Mouse (Mus musculus) hindbrain, postnatal 0 days (tissue): ENCODE measurements around the gene Ndufaf2. TPM values are rescaled to one million over a fixed set of nuclear protein-coding genes. Genes with fewer than 3 reads are reported as not detected.

Experiments used
- ATAC-seq: fragments of 200-750 bp; cut with Nextera tagmentation; 2 replicates; pipeline ENCODE4 v1.8.0; 2017; ENCODE audit warnings: mild to moderate bottlenecking, moderate TSS enrichment, moderate library complexity
- DNase-seq: peaks from one replicate; pipeline ENCODE4 v3.0.0-alpha.2; 2015; ENCODE audit warnings: low spot score
- H3K27ac ChIP-seq: fragments of 300-500 bp; sonication (generic); 2 replicates; pipeline ENCODE4 v1.5.1; 2014; ENCODE audit warnings: mild to moderate bottlenecking
- H3K27me3 ChIP-seq: fragments of 300-500 bp; sonication (generic); 2 replicates; pipeline ENCODE4 v1.6.1; 2014; ENCODE audit warnings: low read length, mixed read lengths; ENCODE audit not compliant: insufficient read depth
- H3K36me3 ChIP-seq: fragments of 300-500 bp; sonication (generic); 2 replicates; pipeline ENCODE4 v1.6.1; 2014; ENCODE audit warnings: low read length, mixed read lengths; ENCODE audit not compliant: insufficient read depth
- H3K4me1 ChIP-seq: fragments of 300-500 bp; sonication (generic); 2 replicates; pipeline ENCODE4 v1.6.1; 2014; ENCODE audit warnings: antibody characterized with exemption, low read length, mixed read lengths; ENCODE audit not compliant: insufficient read depth
- H3K4me2 ChIP-seq: fragments of 300-500 bp; sonication (generic); 2 replicates; pipeline ENCODE4 v1.6.1; 2014; ENCODE audit warnings: low read depth, mild to moderate bottlenecking, low read length, moderate library complexity, mixed read lengths
- H3K4me3 ChIP-seq: fragments of 300-500 bp; sonication (generic); 2 replicates; pipeline ENCODE4 v1.5.1; 2014; ENCODE audit warnings: low read length
- H3K9ac ChIP-seq: fragments of 300-500 bp; sonication (generic); replicated peaks from 2 replicates; pipeline ENCODE4 v1.6.1; 2014; ENCODE audit warnings: mild to moderate bottlenecking, low read length, moderate library complexity, mixed read lengths
- H3K9me3 ChIP-seq: fragments of 300-500 bp; sonication (generic); 2 replicates; pipeline ENCODE4 v1.6.1; 2016; ENCODE audit warnings: low read length, mixed read lengths
- CTCF ChIP-seq: IDR thresholded peaks from 2 replicates; pipeline ENCODE4 v1.5.1; 2016; ENCODE audit warnings: antibody characterized with exemption, control low read depth, low read depth
- WGBS: fragments of 180-500 bp; shearing (Covaris S2); extraction: QIAGEN DNeasy Blood & Tissue Kit; methylation state at CpG from one replicate; pipeline ENCODE4 v1.1.7; 2014; 5-methylcytosine and 5-hydroxymethylcytosine counted together
- polyA plus RNA-seq: library from polyadenylated mRNA; unstranded; fragments of >200 nt; fragmentation: Nextera tagmentation; extraction: Ambion mirVana; gene quantifications from 2 replicates; pipeline ENCODE4 v1.2.1, GENCODE M21; 2015
- total RNA-seq: library from RNA; depleted of rRNA; stranded (reverse); fragments of >200 nt; gene quantifications from 2 replicates; pipeline ENCODE4 v1.2.3, GENCODE M21; 2014

The Ndufaf2 gene
- total and polyA plus RNA-seq, 2 experiments from 2014 or later, result 8.2 to 74.9 TPM

DNA sequence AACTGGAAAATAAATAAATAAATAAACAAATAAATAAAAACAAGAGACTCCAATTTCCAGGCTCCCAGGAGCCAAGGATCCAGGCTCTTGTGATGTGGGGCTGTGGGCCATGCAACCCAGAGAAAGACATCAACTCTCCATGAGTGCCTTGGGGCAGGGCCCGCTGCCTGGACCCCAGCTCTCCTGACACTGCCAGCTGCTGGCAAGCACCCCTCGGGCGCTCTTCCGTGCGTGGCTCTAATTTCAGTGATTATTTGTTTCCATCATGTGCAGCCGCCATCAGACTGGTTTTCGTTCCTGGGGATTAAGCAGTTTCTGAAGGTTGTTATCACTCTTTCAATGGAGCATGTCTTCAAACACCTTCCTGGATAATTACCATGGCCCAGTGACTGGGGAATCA is 186.6 kb downstream of the Ndufaf2 start:
- 48% methylated on average over 7 of the region's 7 CpGs for WGBS
- Histone ChIP-seq H3K4me1 (0 out of 2 replicates have a peak, but pooled peaks cover 3% of the 10 kb centered on the region), H3K4me2 (no peak overlapping the region), H3K36me3 (no peaks in the 10 kb centered on the region), H3K27ac (no peak overlapping the region), H3K9me3 (no peaks in the 10 kb centered on the region), H3K27me3 (no peaks in the 10 kb centered on the region), H3K9ac (no peak overlapping the region), H3K4me3 (no peak overlapping the region)
- no peak for TF ChIP-seq CTCF
- ATAC-seq, result no peak
- DNase-seq, result no peak

DNA sequence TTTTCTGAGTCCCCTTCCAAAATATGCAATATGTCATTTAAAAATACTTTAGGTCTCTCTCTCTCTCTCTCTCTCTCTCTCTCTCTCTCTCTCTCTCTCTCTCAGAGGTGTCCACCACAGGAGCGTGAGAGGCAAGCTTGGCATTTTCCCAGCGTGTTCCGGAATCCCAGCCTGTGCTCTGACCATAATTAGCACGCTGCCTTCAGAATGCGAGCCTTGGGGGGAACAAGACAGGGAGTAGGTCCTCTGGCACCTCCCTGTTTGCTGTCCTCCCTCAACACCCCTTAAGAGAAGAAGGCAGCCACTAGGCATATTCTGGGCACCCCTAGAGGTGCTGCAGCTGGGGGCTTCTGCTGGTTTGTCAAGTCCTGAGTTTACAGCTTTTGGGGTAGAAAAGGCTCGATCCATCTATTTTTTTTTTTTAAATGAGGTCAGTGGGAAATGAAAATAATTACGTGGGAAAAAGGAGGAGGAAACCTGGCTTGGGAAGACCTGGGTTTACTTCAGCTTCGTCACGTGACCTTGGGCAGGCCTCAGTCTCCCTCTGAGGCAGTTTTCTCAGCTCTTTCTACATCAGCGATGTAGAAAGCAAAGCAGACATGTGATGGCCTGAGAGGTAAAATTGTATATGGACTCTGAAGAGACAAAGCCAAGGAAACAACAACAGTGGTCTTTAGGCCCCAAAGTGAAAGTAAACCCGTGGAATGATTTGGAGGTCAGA is 187.8 kb downstream of the Ndufaf2 start:
- Histone ChIP-seq H3K4me1 (0 out of 2 replicates have a peak, but pooled peaks cover 3% of the 10 kb centered on the region), H3K9ac (no peak overlapping the region), H3K9me3 (no peaks in the 10 kb centered on the region), H3K36me3 (no peaks in the 10 kb centered on the region), H3K27me3 (no peaks in the 10 kb centered on the region), H3K4me3 (no peak overlapping the region), H3K4me2 (peak overlapping the region; percentile 38), H3K27ac (no peak overlapping the region)
- no peak for TF ChIP-seq CTCF
- peak; percentile 45 for DNase-seq
- ATAC-seq, result peak; percentile 35; the same call in 1 of the 2 replicates
- WGBS, result 51% methylated on average over 11 of the region's 11 CpGs

DNA sequence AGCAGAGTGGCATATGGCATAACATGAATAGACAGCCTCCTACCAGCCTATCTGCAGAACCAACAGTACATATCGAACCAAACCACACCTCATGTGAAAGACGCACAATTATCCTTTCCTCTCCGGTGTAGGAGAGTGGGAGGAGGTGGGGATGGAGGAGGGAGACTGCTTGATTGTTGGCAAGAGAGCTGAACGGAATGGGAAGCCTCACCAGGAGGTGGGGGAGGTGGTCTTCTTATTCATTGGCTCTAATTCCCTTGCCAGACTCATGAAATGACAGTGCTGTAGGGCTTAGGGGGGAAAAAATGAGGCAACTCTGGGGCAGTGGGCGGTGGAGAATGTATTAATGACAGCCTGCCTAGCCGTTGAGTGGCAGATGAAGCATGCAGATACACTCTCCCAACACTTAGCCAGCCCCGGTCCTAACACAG is 188.4 kb downstream of the Ndufaf2 start:
- peak; percentile 79 for ATAC-seq
- TF ChIP-seq CTCF, result no peak
- Histone ChIP-seq H3K9ac (no peak overlapping the region), H3K27ac (no peak overlapping the region), H3K36me3 (no peaks in the 10 kb centered on the region), H3K9me3 (no peaks in the 10 kb centered on the region), H3K27me3 (no peaks in the 10 kb centered on the region), H3K4me1 (0 out of 2 replicates have a peak, but pooled peaks cover 3% of the 10 kb centered on the region), H3K4me2 (peak overlapping the region; percentile 38), H3K4me3 (no peak overlapping the region)
- peak; percentile 28 for DNase-seq
- 16% methylated on average over 7 of the region's 7 CpGs for WGBS

DNA sequence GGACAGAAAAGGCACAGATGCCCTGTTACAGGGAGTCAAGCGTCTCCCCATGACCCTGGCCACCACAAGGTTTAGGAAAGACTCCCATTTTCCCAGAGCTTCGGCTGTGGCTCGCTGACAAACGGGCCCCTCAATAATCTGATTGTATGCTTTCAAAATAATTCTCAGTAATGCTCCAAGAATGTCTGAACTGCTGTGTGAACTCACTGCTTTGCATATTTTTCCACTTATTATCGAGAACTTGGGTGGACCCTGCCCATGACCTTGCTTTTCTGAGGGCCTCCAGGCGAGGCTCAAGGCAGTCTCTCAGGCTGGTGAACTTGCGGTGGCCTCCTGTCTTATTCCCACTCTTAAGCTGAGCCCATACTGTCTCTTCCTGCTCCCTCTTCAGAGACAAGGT is 193.8 kb downstream of the Ndufaf2 start:
- no peaks in the 10 kb centered on the region for H3K27me3 ChIP-seq
- no peak for TF ChIP-seq CTCF
- ATAC-seq, result no peak
- no peak overlapping the region for H3K9ac ChIP-seq
- no peak overlapping the region for H3K27ac ChIP-seq
- H3K36me3 ChIP-seq, result no peaks in the 10 kb centered on the region
- WGBS, result 65% methylated on average over 7 of the region's 7 CpGs
- no peak for DNase-seq
- 0 out of 2 replicates have a peak, but pooled peaks cover 1% of the 10 kb centered on the region for H3K4me1 ChIP-seq
- no peaks in the 10 kb centered on the region for H3K9me3 ChIP-seq
- no peak overlapping the region for H3K4me2 ChIP-seq
- H3K4me3 ChIP-seq, result no peak overlapping the region

DNA sequence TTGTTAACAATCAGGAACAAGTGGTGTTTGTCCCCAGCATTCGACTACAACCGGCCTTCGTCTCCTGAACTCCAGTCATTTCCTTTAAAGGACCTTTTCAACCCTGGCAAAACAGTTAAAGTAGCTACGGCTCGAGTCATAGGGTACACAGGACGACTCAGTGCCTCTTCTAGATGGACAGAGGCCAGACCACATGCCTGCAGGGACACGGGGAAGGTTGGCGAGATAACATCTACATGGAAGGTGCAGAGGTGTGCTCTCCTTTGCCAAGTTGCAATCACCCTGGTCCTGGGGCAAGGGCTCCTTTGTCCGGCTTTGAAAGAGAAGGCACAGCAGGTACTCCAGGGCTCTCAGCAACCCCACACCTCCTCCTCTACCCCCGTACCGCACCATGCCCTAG is 195.0 kb downstream of the Ndufaf2 start:
- no peak for ATAC-seq

DNA sequence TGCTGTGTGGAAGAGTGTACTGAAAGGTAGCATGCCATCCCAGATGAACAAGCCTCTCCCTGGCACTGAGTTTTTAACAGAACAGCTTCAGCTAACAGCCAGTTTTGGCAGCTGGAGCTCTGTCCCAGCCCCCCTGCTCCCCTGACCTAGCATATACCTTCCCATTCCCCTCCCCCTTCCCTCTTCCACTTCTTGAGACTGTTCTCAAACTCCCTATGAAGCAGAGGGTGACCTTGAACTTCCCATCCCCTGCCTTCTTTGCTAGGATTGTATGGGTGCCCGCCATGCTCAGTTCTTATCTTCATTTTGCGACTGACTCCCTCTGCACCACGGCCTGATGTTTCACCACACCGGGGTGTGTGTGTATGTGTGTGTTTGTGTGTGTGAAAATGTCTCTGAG is 195.7 kb downstream of the Ndufaf2 start:
- Histone ChIP-seq H3K4me3 (no peak overlapping the region), H3K27ac (no peak overlapping the region), H3K9me3 (no peaks in the 10 kb centered on the region), H3K36me3 (no peaks in the 10 kb centered on the region), H3K9ac (no peak overlapping the region), H3K4me2 (no peak overlapping the region), H3K27me3 (no peaks in the 10 kb centered on the region), H3K4me1 (no peaks in the 10 kb centered on the region)
- TF ChIP-seq CTCF, result no peak
- ATAC-seq (no peak), DNase-seq (no peak)
- 84% methylated on average over 4 of the region's 4 CpGs for WGBS

More for the DNA sequence above, 195.0 kb downstream of the Ndufaf2 start:
- TF ChIP-seq CTCF, result no peak
- H3K9ac ChIP-seq, result no peak overlapping the region
- DNase-seq, result no peak
- no peaks in the 10 kb centered on the region for H3K4me1 ChIP-seq
- no peaks in the 10 kb centered on the region for H3K9me3 ChIP-seq
- WGBS, result 53% methylated on average over 11 of the region's 11 CpGs
- no peak overlapping the region for H3K27ac ChIP-seq
- no peaks in the 10 kb centered on the region for H3K36me3 ChIP-seq
- H3K4me3 ChIP-seq, result no peak overlapping the region
- no peak overlapping the region for H3K4me2 ChIP-seq
- H3K27me3 ChIP-seq, result no peaks in the 10 kb centered on the region

DNA sequence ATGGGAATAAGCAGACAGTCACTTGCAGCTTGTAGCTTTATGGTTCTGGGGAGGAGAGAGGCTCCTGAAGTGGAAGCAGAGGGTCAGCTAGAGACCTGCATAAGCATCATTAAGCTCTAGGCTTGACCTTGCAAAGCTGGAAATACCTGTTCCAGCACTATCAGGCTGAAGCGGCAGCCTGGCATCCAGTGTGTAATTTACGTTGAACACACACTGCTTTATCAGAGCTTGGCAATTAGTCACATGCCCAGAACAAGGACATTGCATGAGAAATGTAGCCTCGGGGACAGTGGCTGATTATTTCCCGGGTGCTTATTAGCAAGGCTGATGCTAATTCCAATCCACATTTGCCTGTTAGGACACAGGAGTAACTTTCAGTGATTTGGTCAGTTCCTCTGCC is 196.5 kb downstream of the Ndufaf2 start:
- TF ChIP-seq CTCF, result no peak
- H3K9ac ChIP-seq, result no peak overlapping the region
- no peak overlapping the region for H3K4me2 ChIP-seq
- no peaks in the 10 kb centered on the region for H3K27me3 ChIP-seq
- 38% methylated on average over 4 of the region's 4 CpGs for WGBS
- no peak overlapping the region for H3K4me3 ChIP-seq
- H3K4me1 ChIP-seq, result no peaks in the 10 kb centered on the region
- DNase-seq (peak; percentile 25), ATAC-seq (no peak)
- no peaks in the 10 kb centered on the region for H3K9me3 ChIP-seq
- H3K36me3 ChIP-seq, result no peaks in the 10 kb centered on the region
- no peak overlapping the region for H3K27ac ChIP-seq
